Mouse (Mus musculus) mature B cell (primary cell): ENCODE measurements around the gene C1qtnf9.

Experiments
- in situ Hi-C: fragments of 300-500 bp; cut with MboI; formaldehyde crosslinking; loops from 2 replicates; pipeline ENCODE4 v1.14.3; 2019

Gene C1qtnf9

DNA sequence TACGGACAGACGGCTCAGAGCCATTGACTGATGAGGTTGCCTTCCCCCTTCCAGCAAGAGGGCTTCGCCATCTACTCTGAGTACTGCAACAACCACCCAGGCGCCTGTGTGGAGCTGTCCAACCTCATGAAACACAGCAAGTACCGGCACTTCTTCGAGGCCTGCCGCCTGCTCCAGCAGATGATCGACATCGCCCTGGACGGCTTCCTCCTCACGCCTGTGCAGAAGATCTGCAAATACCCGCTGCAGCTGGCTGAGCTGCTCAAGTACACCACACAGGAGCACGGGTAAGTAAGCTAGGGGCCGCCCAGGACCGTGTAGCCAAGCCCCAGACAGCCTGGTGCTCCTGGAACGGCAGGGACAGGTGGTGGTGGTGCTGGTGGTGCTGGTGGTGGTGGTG lies 16.4 kb upstream of the C1qtnf9 start:
- in situ Hi-C loops = no loop called here

DNA sequence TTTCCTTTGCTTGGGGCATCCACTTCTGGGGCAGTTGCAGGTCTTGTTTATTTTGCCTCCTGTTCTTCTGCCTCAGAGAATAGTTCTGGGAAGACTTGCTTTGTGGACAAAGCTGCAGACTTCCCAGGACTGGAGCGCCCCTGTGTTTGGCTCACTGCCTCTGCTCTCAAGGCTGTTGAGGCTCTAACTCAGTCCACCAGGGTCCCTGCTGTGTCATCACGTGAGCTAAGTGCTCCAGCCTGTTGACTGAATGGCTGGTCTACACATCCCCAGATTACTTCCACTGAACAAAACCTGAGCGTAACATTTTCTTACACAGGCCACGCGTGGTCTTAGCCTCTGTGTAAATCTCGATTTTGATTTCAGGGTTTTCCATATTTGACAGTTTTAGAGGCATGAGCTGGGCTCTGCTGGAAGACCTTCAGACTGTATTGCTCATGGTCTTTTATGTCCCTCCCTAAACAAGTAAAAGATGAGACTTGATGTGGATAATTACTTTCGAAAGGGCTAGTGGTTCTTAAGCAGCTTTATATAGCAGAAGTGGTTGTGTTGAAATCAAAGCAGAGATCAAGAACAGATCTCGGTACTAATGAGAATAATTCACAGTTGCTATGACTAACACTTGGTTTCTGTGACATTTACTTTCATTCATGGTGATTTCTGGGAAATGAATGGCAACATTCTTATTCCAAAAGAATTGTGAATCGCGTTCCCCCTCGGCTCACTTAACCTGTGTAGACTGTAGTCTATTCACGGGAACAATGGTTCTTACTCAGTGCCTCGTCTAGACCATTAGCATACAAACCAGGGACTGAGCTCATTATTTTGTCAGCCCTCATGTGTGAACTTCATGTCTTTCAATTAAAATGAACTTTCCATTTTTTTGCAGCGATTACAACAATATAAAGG lies 14.8 kb upstream of the C1qtnf9 start:
- in situ Hi-C loops = no loop called here

DNA sequence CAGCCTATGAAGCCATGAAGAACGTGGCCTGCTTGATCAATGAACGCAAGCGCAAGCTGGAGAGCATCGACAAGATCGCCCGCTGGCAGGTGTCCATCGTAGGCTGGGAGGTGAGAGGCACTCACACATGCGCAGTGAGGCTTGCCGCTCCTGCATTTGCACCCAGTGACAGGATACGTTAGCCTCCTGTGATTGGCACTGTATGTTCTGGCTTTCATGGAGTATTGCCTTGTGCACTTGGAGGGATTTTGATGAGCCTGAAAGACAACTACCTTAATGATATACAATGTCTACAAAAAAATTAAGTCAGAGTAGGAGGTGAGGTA lies 14.2 kb upstream of the C1qtnf9 start:
- in situ Hi-C loops = no loop called here

DNA sequence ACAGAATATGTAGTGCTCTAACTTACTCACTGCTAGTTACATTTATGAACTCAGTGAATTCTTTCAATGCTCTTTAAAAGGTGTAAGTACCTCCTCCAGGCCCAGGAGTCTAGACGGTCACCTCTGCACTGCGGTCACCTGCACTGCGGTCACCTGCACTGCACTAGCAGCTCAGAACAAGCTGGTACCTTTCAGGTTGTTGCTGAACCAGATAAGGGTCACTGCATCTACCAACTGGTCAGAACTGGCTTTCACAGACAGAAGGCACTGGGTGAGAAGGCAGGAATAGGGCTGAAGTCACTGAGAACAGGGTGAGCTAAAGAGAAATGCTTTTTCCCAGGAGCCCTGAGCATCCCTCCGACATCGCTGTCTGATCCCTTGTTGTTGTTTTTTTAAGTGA lies 13.3 kb upstream of the C1qtnf9 start:
- in situ Hi-C loops = no loop called here

DNA sequence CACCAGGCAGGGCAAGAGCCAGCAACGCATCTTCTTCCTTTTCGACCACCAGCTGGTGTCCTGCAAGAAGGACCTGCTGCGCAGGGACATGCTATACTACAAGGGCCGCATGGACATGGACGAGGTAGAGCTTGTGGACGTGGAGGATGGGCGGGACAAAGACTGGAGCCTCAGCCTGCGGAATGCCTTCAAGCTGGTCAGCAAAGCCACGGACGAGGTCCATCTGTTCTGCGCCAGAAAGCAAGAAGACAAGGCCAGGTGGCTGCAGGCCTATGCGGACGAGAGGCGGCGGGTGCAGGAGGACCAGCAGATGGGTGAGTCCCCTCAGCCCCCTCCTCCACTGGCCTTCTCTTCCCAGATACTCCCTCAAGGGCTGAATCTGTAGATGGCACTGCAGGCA lies 11.7 kb upstream of the C1qtnf9 start:
- in situ Hi-C loops = no loop called here

DNA sequence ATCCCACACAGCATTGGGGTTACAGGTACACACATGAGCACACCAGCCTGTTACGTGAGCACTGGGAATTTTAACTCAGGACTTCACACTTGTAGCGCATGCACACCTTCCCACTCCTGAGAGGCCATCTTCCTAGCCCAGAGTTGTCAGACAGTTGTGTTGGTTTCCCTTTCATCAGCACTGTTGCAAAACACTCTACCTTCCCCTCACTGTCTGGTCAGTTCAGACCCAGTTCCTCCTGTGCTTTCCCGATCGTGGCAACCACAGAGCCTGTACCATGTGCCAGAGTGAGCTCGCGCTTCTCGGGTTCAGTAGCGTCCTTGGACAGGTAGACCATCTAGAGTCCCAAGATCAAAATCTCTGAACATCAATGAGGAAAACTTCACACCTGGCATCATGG lies 10.7 kb upstream of the C1qtnf9 start:
- in situ Hi-C loops = no loop called here

DNA sequence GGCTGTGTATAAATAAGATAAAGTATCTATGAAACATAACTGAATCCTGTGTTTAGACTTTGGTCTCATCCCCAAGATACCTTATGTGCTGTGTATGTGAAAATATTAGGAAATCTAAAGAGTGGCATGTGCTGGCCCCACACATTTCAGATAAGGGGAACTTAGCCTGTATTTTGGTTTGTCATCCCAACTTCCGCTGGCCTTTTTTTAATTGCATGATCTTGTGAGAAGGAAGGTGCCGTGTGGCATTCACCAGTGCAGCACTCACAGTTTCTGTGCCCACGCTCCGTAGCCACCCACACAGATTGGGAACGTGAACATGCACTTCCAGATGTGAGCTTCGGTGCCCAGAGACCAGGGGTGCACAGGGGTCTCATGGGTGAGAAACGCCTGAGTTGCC lies 10.2 kb upstream of the C1qtnf9 start:
- in situ Hi-C loops = no loop called here

DNA sequence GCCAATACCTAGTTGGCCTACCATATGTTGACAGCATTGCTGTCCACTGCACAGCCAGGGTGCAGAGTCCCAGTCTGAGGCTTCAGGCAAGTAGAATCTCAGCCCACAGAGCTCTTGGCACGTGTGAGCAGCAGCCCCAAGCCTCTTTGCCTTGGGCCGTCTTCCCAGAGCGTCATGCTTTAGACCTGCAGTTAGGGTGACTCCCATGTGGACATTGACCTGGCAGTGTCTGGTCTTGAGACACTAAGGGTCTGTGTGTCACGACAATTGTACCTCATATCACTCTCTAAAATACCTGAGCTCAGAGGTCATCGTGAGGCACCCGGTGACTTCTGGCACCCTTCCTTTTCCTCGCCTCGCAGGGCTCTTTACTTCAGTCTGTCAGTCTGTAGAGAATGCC lies 8.8 kb upstream of the C1qtnf9 start:
- in situ Hi-C loops = no loop called here

DNA sequence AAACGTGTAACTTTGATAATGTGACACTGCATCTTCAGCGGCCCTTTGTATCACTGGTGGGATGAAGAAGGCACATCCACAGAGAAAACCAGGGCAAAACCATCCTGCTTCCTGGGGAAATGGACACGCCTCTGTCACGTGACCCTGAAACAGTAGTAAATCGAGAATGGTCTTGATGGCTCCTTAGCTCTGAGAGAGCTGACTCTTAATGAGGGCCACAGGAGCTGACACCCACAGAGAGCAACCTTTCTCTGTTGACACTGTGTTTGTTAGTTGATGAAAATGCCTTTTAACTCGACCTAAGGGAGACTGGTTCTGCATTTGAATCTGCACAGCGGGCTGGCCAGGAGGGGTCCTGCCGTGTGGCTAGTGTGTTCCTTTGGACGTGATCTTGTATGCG lies 6.1 kb upstream of the C1qtnf9 start:
- in situ Hi-C loops = loop anchor here (10.0 kb wide), 1 partner anchor 247 kb away; no protein-coding TSS in a partner anchor

DNA sequence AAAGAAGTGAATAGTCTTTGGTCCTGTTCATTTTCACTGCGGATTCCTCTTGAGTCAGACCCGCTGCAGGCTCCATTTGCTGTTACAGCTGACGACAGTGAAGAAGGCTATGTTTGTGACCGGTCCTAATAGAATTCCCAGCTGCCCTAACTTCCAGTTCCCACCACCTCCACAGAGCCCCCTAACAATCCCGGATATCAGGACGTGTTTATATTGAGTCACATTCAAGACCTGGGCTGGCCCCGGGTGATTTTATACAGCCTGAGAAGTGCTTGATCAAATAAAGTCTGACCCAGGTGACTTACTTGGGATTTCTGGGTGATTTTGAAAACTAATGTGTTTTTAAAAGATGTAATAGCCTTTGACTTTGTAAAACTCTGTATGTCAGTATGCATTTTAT lies 5.2 kb upstream of the C1qtnf9 start:
- in situ Hi-C loops = loop anchor here (10.0 kb wide), 1 partner anchor 248 kb away; no protein-coding TSS in a partner anchor

DNA sequence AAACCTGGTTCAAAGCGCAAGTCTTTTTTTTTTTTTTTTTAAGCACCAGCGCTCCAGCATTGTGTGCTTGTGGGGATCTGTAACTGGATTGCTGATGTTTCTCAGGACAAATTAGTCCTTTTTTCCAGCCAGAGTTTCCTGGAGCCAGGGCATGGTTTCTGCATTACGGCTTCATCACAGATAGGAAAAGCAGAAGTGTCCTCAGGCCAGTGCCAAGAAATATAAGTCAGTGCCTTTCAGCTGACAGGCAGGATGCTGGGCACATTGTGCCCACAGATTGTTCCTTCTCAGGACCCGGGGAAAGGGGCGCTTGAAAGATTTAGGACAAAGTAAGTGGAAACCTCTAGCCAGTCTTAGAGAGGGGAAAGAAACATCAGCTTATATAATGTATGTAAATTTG lies 4.2 kb upstream of the C1qtnf9 start:
- in situ Hi-C loops = loop anchor here (10.0 kb wide), 1 partner anchor 249 kb away; no protein-coding TSS in a partner anchor

DNA sequence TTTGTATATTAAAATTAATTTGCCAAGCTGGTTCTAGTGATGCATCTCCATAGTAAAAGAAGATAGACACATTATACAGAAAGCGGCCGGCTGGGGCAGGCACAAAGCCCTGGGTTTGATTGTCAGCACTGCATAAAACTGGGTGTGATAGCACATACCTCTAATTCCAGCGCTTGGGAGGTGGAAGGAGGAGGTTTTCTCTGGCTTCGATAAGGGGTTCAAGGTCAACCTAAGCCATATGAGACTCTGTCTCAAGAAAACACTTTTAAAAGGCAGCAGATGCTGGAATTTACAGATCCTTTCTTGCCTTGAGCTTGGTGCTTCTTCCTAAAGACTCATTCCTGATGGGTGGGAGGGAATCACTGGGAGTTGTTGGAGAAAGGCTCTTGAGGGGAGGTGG lies 3.4 kb upstream of the C1qtnf9 start:
- in situ Hi-C loops = loop anchor here (10.0 kb wide), 1 partner anchor 250 kb away; no protein-coding TSS in a partner anchor

DNA sequence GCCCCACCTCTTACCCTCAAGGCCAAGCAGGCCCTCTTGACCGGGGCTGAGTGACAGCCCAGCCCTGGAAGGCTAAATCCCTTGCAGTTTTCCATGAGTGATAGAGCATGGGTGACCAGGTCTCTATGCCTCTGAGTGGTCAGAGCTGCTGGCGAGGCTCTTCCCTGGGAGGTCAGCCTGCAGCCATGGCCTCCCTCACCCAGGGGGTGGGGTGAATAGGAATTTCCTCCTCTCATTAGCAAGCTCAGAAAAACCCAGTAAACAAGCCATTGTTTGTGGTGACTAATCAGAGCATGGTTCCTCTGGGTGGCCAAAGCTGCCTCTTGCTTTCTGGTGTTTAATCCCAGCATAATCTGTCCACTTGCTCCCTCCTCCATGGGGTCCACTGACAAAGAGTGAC lies 2.9 kb upstream of the C1qtnf9 start:
- in situ Hi-C loops = loop anchor here (10.0 kb wide), 1 partner anchor 250 kb away; no protein-coding TSS in a partner anchor

DNA sequence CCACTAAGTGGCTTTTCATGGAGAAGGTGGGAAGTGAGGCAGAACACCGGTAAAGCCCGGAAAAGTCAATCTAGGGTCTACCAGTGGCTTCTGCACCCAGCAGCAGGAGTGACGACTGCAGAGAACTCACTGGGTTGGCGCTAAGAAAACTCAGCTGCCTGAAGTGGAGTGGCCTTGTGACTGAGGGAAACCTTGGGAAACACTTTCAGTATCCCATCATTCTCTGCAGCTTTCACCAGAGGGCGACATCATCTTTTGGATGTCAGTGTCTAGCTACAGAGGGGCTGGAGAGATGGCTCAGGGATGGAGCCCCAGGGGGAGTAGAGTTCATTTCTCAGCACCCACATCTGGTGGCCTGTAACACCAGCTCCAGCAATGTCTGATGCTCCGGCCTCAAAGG lies 1.4 kb downstream of the C1qtnf9 start:
- in situ Hi-C loops = loop anchor here (10.0 kb wide), 1 partner anchor 255 kb away; no protein-coding TSS in a partner anchor

DNA sequence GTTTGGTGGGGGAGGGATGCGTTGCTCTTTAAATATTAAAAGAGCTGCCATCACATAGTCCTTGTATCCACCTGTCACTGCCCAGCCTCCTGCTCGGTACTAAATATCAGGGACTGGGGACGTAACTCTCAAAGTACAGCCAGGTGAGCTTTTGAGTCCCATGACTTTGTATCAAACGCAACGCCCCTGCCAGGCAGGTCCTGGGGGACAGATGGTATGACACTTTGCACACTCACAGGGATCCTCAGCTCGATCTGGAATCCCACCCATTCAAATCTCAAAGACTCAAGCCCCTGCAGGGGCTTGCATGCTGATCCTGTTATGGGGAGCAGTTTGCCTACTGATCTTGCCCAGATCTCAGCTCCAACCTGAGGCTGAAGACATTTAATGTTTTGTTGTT lies 2.7 kb downstream of the C1qtnf9 start:
- in situ Hi-C loops = no loop called here

DNA sequence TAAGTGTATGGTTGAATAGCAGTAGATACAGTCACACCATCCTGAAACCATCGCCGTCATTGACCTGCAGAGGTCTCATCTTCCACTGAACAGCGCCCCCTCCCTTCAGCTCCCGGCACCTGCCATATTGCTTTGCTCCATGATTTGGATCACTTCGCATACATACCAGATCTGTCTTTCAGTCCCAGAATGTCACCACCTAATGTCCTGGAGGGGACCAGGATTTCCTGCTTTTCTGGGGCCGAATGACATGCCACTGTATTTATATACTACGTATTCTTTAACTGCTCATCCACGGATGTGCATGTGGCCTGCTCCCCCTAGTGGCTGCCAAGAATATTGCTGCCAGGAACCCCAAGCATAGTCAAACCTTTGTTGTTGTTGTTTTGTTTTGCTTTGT lies 3.1 kb downstream of the C1qtnf9 start:
- in situ Hi-C loops = no loop called here

DNA sequence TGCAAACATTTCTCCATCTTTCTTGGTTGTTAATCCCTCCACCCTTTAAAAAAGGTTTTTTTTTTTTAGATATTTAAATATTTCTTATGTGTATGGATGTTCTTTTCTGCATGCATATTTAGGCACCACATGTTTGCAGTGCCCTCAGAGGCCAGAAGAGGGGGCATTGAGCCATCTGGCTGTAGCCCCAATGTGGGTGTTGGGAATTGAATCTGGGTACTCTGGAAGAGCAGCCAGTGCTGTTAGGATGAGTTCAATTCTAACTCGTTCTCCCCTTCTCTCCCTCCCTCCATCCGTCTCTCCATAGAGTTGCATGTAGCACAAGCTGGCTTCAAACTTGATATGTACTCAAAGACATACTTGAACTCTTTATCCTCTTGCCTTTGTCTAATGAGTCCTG lies 5.5 kb downstream of the C1qtnf9 start:
- in situ Hi-C loops = no loop called here

DNA sequence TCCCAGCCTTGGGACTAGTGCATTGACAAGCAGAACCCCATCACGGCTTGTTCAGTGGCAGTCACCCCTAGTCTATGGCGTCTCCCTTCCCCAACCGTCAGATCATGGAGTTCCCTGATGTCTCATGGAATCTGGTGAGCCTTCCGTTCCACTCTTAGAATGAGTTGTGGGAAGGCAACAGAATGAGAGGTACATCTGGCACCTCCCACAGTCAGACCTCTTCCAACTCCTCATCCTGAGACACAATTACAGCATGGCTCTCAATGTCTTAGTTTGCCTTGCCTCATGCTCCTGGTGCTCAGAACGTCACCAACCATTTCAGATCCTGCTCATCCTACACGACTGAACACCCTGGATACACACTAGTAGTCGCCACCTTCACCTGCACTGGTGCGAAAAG lies 8.6 kb downstream of the C1qtnf9 start:
- in situ Hi-C loops = no loop called here

DNA sequence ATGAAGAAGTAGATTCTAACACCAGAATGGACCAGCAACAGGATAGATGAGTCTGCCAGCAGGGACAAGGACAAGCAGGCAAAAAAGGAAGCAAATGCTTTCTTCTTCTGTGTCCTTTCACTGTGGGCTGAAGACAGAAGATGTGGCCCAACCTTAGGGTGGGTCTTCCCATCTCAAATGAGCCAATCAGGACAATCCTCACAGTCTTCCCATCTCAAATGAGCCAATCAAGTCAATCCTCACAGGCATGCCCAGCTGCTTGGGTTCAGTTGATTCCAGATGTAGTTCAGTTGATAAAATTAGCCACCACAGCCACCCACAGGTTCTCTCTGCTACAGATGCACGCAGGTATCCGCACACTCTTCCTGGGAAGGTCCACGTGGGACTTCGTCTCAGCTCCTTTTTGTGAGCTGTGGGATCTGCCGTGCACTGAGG lies 9.6 kb downstream of the C1qtnf9 start:
- in situ Hi-C loops = no loop called here

DNA sequence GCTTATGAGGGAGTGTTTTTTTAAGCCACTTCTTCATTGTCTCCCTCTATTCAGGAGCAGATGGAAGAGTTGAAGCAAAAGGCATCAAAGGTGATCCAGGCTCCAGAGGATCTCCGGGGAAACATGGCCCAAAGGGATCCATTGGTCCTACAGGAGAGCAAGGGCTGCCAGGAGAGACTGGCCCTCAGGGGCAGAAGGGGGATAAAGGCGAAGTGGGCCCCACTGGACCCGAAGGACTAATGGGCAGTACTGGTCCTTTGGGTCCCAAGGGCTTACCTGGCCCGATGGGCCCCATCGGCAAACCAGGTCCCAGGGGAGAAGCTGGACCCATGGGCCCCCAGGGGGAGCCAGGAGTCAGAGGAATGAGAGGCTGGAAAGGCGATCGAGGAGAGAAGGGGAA lies 11.3 kb downstream of the C1qtnf9 start:
- in situ Hi-C loops = no loop called here

DNA sequence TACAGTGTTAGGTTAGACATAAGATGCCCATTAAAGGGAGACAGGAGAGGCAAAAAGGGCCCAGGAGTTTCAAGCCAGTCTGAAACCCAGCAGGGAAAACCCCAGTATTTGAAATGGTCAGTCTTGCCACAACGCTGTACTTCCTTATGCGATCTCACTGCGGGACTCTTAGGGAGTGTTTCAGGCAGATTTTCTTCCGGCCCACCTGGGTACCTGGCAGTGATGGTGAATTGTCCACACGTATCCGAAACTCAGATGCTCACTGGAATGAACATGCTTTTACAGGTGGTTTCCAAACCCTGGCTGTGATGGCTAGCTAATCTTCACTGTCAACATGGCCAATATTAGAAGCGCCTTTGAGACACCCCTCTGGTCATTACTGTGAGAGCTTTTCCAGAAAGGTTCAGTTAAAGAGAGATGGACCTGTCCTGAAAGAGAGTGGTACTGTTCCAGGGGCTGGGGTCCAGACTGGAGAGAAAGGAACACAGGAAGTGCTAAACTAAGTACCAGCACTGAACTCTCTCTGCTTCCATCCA lies 14.3 kb downstream of the C1qtnf9 start:
- in situ Hi-C loops = no loop called here

DNA sequence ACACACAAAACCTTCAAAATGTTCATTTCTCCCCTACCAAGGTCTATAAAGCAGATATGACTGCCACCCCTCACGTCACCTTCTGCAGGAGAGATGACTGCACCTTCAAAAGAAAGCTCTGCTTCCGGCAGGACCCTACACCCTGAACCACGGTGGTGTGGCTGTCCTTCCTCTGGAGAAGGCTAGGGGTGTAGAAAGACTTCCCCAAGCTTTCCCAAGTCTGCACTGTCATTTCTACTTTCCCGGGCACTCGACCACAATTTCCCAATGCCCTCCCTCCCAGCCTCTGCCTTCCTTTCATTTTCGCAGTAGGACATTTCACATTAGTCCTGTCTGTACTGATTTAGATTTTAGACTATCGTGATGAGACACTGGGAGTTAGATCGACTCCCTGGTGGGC lies 15.3 kb downstream of the C1qtnf9 start:
- in situ Hi-C loops = no loop called here
